Mouse (Mus musculus) right cerebral cortex, postnatal 25 days (tissue): ENCODE measurements around the gene Tln2.

ENCODE experiments used
- DNase-seq: peaks from one replicate; pipeline ENCODE4 v3.0.0; 2022

Tln2 gene

GRCm38 (mm10) chr9:67545794-67546193, 13.7 kb downstream of the Tln2 start:
- no peak for DNase-seq

GRCm38 (mm10) chr9:67544783-67545182, 14.7 kb downstream of the Tln2 start:
- no peak for DNase-seq

- no peak for DNase-seq
These were observed 17.6 kb downstream of the Tln2 start for GRCm38 (mm10) chr9:67541948-67542347.

- DNase-seq: no peak
These were observed 19.5 kb downstream of the Tln2 start for GRCm38 (mm10) chr9:67539776-67540706.

- DNase-seq: no peak
These were observed 25.1 kb downstream of the Tln2 start for GRCm38 (mm10) chr9:67534420-67534819.

GRCm38 (mm10) chr9:67533260-67533659, 26.2 kb downstream of the Tln2 start:
- no peak for DNase-seq

- no peak for DNase-seq
These were observed 26.9 kb downstream of the Tln2 start for GRCm38 (mm10) chr9:67532631-67533030.

- no peak for DNase-seq
These were observed 29.9 kb downstream of the Tln2 start for GRCm38 (mm10) chr9:67529600-67529999.

- no peak for DNase-seq
These were observed 31.8 kb downstream of the Tln2 start for GRCm38 (mm10) chr9:67527726-67528125.

GRCm38 (mm10) chr9:67521736-67522135, 37.8 kb downstream of the Tln2 start:
- no peak for DNase-seq

GRCm38 (mm10) chr9:67509510-67509909, 50.0 kb downstream of the Tln2 start:
- DNase-seq: no peak

GRCm38 (mm10) chr9:67504669-67505260, 54.7 kb downstream of the Tln2 start:
- no peak for DNase-seq

- DNase-seq: no peak
These were observed 57.7 kb downstream of the Tln2 start for GRCm38 (mm10) chr9:67501801-67502200.

- DNase-seq: no peak
These were observed 63.1 kb downstream of the Tln2 start for GRCm38 (mm10) chr9:67496368-67496767.

GRCm38 (mm10) chr9:67495350-67495749, 64.2 kb downstream of the Tln2 start:
- no peak for DNase-seq

GRCm38 (mm10) chr9:67493876-67494552, 65.5 kb downstream of the Tln2 start:
- no peak for DNase-seq

- no peak for DNase-seq
These were observed 70.1 kb downstream of the Tln2 start for GRCm38 (mm10) chr9:67489370-67489769.

GRCm38 (mm10) chr9:67486621-67487020, 72.9 kb downstream of the Tln2 start:
- DNase-seq: no peak

GRCm38 (mm10) chr9:67485169-67486072, 74.1 kb downstream of the Tln2 start:
- no peak for DNase-seq

- DNase-seq: no peak
These were observed 77.2 kb downstream of the Tln2 start for GRCm38 (mm10) chr9:67482277-67482676.

GRCm38 (mm10) chr9:67481851-67482250, 77.7 kb downstream of the Tln2 start:
- no peak for DNase-seq

- DNase-seq: no peak
These were observed 82.1 kb downstream of the Tln2 start for GRCm38 (mm10) chr9:67477445-67477844.

- DNase-seq: no peak
These were observed 83.3 kb downstream of the Tln2 start for GRCm38 (mm10) chr9:67476184-67476583.
